Mouse (Mus musculus): ENCODE results near the gene Atf7ip. TPM values are rescaled to one million over a fixed set of nuclear protein-coding genes. Genes with fewer than 3 reads are reported as not detected.

The Atf7ip gene
- total RNA-seq, 2 experiments from 2014 or later, result 92.6 to 107 TPM

DNA sequence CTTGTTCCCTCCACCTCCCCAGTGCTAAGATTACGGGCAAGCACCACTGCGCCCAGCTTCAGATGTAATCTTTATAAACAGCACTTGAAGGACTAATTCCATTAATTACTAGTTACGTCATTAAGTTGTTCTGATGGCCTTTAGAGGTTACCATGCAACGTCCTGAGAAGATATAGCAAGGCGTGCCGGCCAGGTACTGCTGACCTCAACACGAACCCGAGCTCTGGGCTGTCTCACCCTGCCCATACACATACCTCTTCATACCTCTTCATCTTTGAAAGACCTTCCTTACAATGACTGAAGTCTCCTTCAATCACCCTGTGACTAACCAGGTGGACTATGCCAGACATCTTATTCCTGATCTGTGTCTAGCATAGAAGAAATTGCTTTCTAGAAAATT lies 125.6 kb downstream of the Atf7ip start:
- no peak for DNase-seq
- intact Hi-C loops (cut with DNase I), result no loop called here

DNA sequence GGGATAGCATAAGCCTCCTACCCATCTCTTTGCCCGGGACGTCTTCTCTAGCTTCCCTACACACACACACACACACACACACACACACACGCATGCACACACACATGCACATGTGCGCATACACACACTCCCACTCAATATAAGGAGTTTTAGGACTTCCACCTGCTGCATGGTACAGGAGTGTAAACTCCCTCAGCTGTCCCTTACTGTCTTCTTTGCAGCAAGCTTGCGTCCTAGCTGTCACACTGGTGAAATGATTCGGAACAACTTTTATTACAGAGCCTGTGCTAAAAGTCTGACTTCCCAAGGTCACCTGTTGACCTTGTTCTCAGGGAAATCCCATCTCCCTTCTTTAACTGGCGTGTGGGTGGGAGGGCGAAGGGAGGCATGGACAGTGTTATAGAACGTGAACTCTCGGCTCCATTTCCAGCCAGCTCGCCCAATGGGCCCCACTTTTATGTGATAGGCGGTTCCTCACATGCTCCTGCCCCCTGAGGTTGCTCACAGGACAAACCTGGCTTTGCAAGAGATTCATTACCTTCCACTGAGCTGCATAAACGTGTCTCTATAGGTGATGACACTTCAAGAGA lies 126.1 kb downstream of the Atf7ip start:
- DNase-seq, result no peak
- intact Hi-C loops (cut with DNase I), result no loop called here

- DNase-seq, result no peak
- intact Hi-C loops (cut with DNase I), result no loop called here
Observed at GRCm38 (mm10) chr6:136633154-136633553, 127.2 kb downstream of the Atf7ip start.

GRCm38 (mm10) chr6:136633719-136634118 lies 127.8 kb downstream of the Atf7ip start:
- intact Hi-C loops (cut with DNase I), result no loop called here
- no peak for DNase-seq

GRCm38 (mm10) chr6:136634982-136635381 lies 129.0 kb downstream of the Atf7ip start:
- no peak for DNase-seq
- intact Hi-C loops (cut with DNase I), result no loop called here

DNA sequence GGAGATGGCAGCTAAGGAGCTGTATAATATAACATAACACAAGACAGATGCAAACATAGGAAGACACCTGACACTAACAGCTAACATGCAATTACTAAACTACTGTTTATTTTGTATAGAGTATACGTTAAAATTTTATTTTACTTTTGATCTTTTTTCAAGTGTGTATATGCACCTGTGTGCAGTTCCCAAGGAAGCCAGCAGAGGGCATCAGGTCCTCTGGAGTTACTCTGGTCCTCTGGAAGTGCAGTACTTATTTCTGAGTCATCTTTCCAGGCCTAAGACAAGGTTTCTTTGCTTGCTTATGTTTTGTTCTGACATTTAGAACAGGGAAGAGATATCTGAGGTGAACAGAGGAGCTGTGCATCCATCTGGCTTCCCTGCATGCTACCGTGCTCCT lies 138.2 kb downstream of the Atf7ip start:
- no peak for DNase-seq
- intact Hi-C loops (cut with DNase I), result loop anchor here (5.0 kb wide), 1 partner anchor 78 kb away; no protein-coding TSS in a partner anchor

GRCm38 (mm10) chr6:136645754-136646153 lies 139.8 kb downstream of the Atf7ip start:
- intact Hi-C loops (cut with DNase I), result no loop called here
- no peak for DNase-seq

DNA sequence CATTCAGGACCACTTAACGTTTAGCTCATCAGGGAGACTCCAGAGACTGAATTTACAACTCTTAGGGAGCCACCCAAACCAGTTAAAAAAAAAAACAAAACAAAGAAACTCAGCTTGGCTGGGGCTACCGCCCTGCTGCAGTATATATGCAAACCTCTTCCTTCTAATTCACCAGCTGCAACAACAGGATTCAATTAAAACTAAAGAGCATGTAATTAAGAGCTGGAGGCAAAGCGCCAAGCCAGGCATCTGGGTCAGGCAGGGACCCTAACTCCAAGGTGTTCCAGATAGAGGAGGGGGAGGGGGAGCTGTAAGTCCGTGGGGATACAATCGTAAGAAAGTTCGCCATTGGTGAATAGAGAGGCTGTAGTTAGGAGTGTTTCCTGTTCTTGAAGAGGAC lies 140.2 kb downstream of the Atf7ip start:
- DNase-seq, result no peak
- intact Hi-C loops (cut with DNase I), result no loop called here

GRCm38 (mm10) chr6:136647455-136647861 lies 141.5 kb downstream of the Atf7ip start:
- intact Hi-C loops (cut with DNase I), result no loop called here
- DNase-seq, result no peak

GRCm38 (mm10) chr6:136650664-136651063 lies 144.7 kb downstream of the Atf7ip start:
- no peak for DNase-seq
- intact Hi-C loops (cut with DNase I), result no loop called here

GRCm38 (mm10) chr6:136653331-136653730 lies 147.4 kb downstream of the Atf7ip start:
- no peak for DNase-seq
- intact Hi-C loops (cut with DNase I), result no loop called here

- no peak for DNase-seq
- intact Hi-C loops (cut with DNase I), result no loop called here
Observed at GRCm38 (mm10) chr6:136654470-136654869, 148.5 kb downstream of the Atf7ip start.

DNA sequence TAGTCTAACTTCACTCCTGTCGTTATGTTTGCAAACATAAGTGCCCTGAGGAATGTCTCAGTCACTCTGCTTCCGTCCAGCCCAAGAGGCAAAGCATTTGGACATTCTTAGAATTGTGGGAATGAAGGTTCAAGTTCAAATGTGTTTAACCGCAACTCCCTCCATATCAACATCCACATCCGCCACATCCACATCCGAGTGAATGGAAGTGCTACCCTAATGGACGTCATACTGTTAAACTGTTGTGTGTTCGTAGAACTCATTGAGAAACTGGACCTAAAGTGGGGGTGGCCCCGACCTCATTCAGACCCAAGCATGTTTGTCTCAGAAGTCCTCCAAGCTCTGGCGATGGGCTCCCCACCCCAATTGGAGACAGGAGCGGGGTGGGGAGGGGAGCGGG lies 149.8 kb downstream of the Atf7ip start:
- DNase-seq, result no peak
- intact Hi-C loops (cut with DNase I), result no loop called here

DNA sequence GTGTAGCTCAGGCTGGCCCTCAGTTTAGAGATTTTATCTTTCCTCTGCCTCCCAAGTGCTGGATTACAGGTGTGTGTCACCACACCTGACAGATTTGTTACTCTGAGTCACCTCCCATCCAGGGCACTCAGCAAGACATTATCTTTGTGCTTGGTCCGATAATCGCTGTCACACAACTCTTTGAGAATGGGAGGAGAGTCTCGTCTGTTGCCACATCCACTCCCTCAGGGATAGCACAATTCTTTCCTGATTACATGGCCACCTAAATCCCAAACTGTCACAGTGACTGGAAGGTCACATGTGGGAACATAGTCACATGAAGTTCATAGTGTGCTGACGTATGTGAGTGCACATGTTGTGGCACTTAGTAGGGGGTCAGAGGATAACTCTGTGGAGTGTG lies 152.3 kb downstream of the Atf7ip start:
- intact Hi-C loops (cut with DNase I), result no loop called here
- DNase-seq, result no peak

- no peak for DNase-seq
- intact Hi-C loops (cut with DNase I), result no loop called here
Observed at GRCm38 (mm10) chr6:136659226-136659625, 153.3 kb downstream of the Atf7ip start.

Other genes starting within 250 kb of the Atf7ip start
- gene Gm8994, start 178.6 kb upstream of the Atf7ip start, total RNA-seq (2021), result not detected
- gene E330021D16Rik, start 90.6 kb upstream of the Atf7ip start, total RNA-seq (2021), result not detected
- 10 to 100 TPM; 30.5 to 34.4 TPM for gene Plbd1, start 155.8 kb downstream of the Atf7ip start, total RNA-seq (2021)

Data from heart, postnatal 14 days (tissue).